Mouse (Mus musculus): ENCODE measurements around the gene Ugt2b37.
"Not testable (repeated sequence)": the region's sequence is repeated elsewhere in the genome, so short reads cannot be mapped to it uniquely, and the experiment has no call there.

Gene Ugt2b37

GRCm38 (mm10) chr5:87254676-87255075 lies at the start of gene Ugt2b37:
TSS of gene Ugt2b37 (minus strand) at chr5:87254804.
- not testable (repeated sequence) for DNase-seq (ENCODE audit: low spot score in 2 of 2)

- DNase-seq (ENCODE audit: low spot score in 2 of 2) = not testable (repeated sequence)
Measured at GRCm38 (mm10) chr5:87286180-87286579, 31.6 kb upstream of the Ugt2b37 start.

GRCm38 (mm10) chr5:87275986-87276385 lies 21.4 kb upstream of the Ugt2b37 start:
- DNase-seq (ENCODE audit: low spot score in 2 of 2) = not testable (repeated sequence)

- no peak for DNase-seq (ENCODE audit: low spot score in 2 of 2)
Measured at GRCm38 (mm10) chr5:87275581-87275980, 21.0 kb upstream of the Ugt2b37 start.

GRCm38 (mm10) chr5:87255831-87256230 lies 1.2 kb upstream of the Ugt2b37 start:
- no peak for DNase-seq (ENCODE audit: low spot score in 2 of 2)

- DNase-seq (ENCODE audit: low spot score in 2 of 2) = not testable (repeated sequence)
Measured at GRCm38 (mm10) chr5:87242140-87242539, 12.5 kb downstream of the Ugt2b37 start.

GRCm38 (mm10) chr5:87196430-87196829 lies 58.2 kb downstream of the Ugt2b37 start:
- DNase-seq (ENCODE audit: low spot score in 2 of 2) = not testable (repeated sequence)

All from cerebellum, postnatal 4 days (tissue).